Mouse (Mus musculus) spleen, adult 2 months (tissue): ENCODE measurements around the gene Dolpp1. TPM values are rescaled to one million over a fixed set of nuclear protein-coding genes. Genes with fewer than 3 reads are reported as not detected.
A peak's percentile ranks its signal among the peaks of the same experiment; 100 is the strongest.

Experiments
- DNase-seq, 2 experiments: peaks; one replicate each; pipeline versions ENCODE4 v3.0.0 to v3.0.0-alpha.2; 2012 to 2021; ENCODE audit warnings: low spot score in 2 of 2, low read depth in 1 of 2
- H3K27ac ChIP-seq: fragments of 200-500 bp; 2 replicates; pipeline ENCODE4 v1.5.1; 2012; ENCODE audit warnings: low read length, inconsistent platforms; ENCODE audit not compliant: insufficient read depth
- H3K27me3 ChIP-seq: fragments of 200-500 bp; 2 replicates; pipeline ENCODE4 v1.6.1; 2012; ENCODE audit warnings: mild to moderate bottlenecking, moderate library complexity, low read length, inconsistent platforms; ENCODE audit not compliant: control insufficient read depth, insufficient read depth
- H3K36me3 ChIP-seq: fragments of 200-500 bp; 2 replicates; pipeline ENCODE4 v1.6.1; 2012; ENCODE audit warnings: mild to moderate bottlenecking, low read length, inconsistent platforms; ENCODE audit not compliant: control insufficient read depth, insufficient read depth
- H3K4me1 ChIP-seq: fragments of 200-500 bp; 2 replicates; pipeline ENCODE4 v1.6.1; 2011; ENCODE audit warnings: inconsistent platforms; ENCODE audit not compliant: control insufficient read depth, insufficient read depth, insufficient read length
- H3K4me3 ChIP-seq: fragments of 200-500 bp; 2 replicates; pipeline ENCODE4 v1.5.1; 2011; ENCODE audit warnings: mild to moderate bottlenecking, inconsistent platforms; ENCODE audit not compliant: insufficient read depth, insufficient read length; ENCODE audit errors: extremely low read depth
- CTCF ChIP-seq: fragments of 200-500 bp; IDR thresholded peaks from 2 replicates; pipeline ENCODE4 v1.5.1; 2011; ENCODE audit warnings: mild to moderate bottlenecking, inconsistent platforms; ENCODE audit not compliant: insufficient read depth, insufficient read length, insufficient replicate concordance; ENCODE audit errors: extremely low read depth
- POLR2A ChIP-seq: fragments of 200-500 bp; IDR thresholded peaks from 2 replicates; pipeline ENCODE4 v1.6.1; 2011; ENCODE audit warnings: low read depth, low read length, inconsistent platforms
- whole genome bisulfite sequencing: fragments of 180-500 bp; shearing (Covaris S2); methylation state at CpG from one replicate; pipeline ENCODE4 v1.1.7; 2018; 5-methylcytosine and 5-hydroxymethylcytosine counted together
- polyA plus RNA-seq: library from polyadenylated mRNA; depleted of rRNA; stranded (reverse); fragments of >200 nt; gene quantifications from 2 replicates; pipeline ENCODE4 v1.2.3, GENCODE M21; 2012

Dolpp1 gene
- polyA plus RNA-seq, 1 experiment, result 31.9 TPM

DNA sequence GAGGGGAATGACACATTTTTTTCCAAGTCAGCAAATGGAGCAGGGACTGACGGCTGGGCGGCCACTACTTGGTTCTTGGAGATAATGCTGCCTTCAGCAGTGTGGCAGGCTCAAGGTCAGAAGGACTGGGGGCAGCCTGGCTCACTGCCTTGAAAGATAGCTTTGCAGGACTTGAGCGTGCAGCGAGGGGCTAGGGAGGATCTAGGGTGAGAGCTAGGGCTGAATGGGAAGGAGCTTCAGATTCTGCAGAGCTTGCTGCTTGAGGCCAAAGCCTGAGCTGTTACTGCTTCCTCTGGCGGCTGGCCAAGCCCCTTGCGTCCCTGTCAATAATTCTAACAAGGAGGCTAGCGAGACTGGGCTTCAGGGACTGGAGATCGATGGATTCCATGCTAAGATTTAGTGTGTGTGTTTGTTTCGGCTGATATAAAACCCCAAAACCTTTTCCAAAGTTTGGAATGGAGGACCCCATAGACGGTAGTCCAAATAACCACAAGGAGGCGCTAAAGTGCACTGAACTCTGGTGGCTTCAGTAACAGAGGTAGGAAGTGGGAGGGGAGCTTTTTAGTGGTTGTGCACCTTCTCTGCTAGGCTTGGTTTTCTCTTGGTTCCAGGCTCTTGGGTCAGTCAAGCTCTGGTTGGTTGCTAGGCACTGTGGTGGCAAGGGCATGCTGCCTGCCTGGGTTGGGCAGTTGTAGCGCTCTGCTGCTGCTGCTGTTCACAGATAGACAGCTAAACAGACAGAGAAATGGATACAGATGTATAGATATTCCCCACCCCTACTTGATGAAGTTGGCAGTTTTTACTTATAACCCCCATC, 48.9 kb downstream of the Dolpp1 start:
- Histone ChIP-seq H3K4me3 (peak overlapping the region; percentile 40; the same call in 1 of the 2 replicates), H3K27ac (peak overlapping the region; percentile 99), H3K36me3 (peaks cover 19% of the 10 kb centered on the region), H3K4me1 (peaks cover 15% of the 10 kb centered on the region), H3K27me3 (no peaks in the 10 kb centered on the region)
- 25% methylated on average over 12 of the region's 12 CpGs for WGBS
- peak; percentile 62 to 82 for DNase-seq
- TF ChIP-seq CTCF, result peak; percentile 61; the same call in 1 of the 2 replicates
- no peak; the same call in 1 of the 2 replicates for TF ChIP-seq POLR2A

DNA sequence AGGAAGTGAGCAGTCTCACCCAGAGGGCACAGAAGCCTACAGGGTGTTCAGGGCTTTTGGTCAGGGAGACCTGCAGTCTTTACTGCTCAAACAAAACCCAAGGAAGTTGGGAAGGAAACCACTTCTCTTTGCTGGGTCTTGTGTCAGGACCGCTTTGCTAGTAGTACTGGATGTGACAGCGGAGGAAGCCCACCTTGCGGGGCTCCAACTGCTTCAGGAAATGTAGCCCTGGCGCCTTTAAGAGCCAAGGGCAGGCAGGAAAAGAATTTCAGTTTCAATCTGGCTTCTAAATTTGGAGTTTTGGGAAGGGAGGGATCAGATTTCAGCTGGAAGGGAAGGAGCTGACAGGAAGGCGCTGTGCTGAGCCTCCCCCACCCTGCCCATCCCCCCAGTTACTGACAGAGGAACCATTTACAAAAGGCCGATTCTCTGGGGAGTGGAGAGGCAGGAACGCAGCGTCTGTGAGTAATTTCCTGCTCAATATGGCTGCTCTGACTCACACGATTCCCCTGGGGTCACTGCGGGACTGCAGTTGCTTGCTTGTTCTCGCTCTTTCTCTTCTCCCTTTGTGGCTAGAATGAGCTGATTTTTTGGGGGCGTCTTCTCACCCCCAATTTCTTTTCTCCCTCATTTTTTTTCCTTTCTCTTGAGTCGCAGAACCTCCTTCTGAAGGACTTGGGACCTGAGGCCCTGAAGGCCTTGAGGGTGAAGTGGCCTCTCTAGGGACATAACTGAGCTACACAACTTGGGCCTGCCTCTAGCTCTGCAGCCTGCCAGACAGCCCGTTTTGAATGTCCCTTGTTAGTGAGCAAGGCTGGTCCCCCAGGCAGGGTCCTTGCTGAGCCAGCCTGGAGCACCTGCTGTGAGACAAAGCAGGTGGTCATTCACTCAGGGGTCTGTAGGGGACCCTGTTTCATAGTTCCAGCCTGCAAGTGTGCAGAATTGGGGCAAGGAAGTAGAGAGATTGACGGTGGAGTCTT, 49.8 kb downstream of the Dolpp1 start:
- DNase-seq, result peak; percentile 81 to 91
- H3K36me3 ChIP-seq, result peaks cover 21% of the 10 kb centered on the region
- H3K4me1 ChIP-seq, result peaks cover 19% of the 10 kb centered on the region
- peak overlapping the region; percentile 99 for H3K27ac ChIP-seq
- WGBS, result 13% methylated on average over 15 of the region's 15 CpGs
- H3K4me3 ChIP-seq, result peak overlapping the region; percentile 40; the same call in 1 of the 2 replicates
- H3K27me3 ChIP-seq, result no peaks in the 10 kb centered on the region
- peak; percentile 40; the same call in 1 of the 2 replicates for TF ChIP-seq POLR2A
- TF ChIP-seq CTCF, result no peak

DNA sequence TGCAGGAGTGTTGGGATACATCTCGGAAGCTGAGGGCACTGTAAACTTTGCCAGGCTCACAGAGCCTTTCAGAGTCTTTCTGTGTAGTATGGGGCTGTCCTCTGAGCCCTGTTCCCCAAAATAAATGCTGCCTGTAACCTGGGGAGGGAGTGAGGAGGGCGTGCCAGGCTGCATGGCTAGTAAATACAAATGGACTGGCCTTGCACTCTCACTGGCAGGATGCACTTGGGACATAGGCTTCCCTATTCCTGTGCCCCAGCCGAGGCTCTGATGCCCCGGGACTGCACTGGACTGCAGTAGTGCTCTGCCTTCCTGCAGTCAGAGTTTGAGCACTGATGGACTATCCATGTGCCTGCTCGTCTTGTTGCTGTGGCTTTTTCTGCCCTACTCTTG, 50.4 kb downstream of the Dolpp1 start:
- H3K4me3 ChIP-seq, result peak overlapping the region; percentile 22; the same call in 1 of the 2 replicates
- H3K4me1 ChIP-seq, result peaks cover 25% of the 10 kb centered on the region
- H3K27me3 ChIP-seq, result no peaks in the 10 kb centered on the region
- 54% methylated on average over 5 of the region's 5 CpGs for WGBS
- peaks cover 21% of the 10 kb centered on the region for H3K36me3 ChIP-seq
- H3K27ac ChIP-seq, result peak overlapping the region; percentile 99
- TF ChIP-seq POLR2A (no peak), CTCF (no peak)
- no peak for DNase-seq

DNA sequence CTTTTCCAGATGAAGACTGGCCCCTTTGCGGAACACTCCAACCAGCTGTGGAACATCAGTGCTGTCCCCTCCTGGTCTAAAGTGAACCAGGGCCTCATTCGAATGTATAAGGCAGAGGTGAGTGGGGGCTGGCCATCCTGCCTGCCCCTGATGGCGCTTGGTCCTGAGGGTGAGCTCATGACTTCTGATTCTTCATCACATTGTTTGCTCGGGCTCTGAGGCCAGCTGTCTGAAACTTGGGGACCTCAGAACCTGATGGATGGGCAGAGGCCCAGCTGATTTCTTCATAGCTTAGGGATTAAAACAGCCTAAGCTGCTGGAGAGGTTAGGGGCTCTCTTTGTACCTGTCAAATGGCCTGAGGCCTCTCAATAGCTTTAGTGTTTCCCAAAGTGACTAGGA, 51.2 kb downstream of the Dolpp1 start:
- H3K4me3 ChIP-seq, result no peak overlapping the region
- no peaks in the 10 kb centered on the region for H3K27me3 ChIP-seq
- H3K36me3 ChIP-seq, result peaks cover 16% of the 10 kb centered on the region
- no peak for DNase-seq
- peaks cover 25% of the 10 kb centered on the region for H3K4me1 ChIP-seq
- TF ChIP-seq CTCF, result no peak
- no peak for TF ChIP-seq POLR2A
- 87% methylated on average over 4 of the region's 4 CpGs for WGBS
- H3K27ac ChIP-seq, result peak overlapping the region; percentile 99; the same call in 1 of the 2 replicates

- Histone ChIP-seq H3K36me3 (peaks cover 13% of the 10 kb centered on the region), H3K4me1 (peaks cover 25% of the 10 kb centered on the region), H3K27me3 (no peaks in the 10 kb centered on the region), H3K4me3 (no peak overlapping the region), H3K27ac (no peak overlapping the region)
- no peak for DNase-seq
- TF ChIP-seq POLR2A, result no peak
- TF ChIP-seq CTCF, result no peak
- WGBS, result 93% methylated on average over 5 of the region's 5 CpGs
Observed at GRCm38 (mm10) chr2:30444006-30444405, 52.0 kb downstream of the Dolpp1 start.

- Histone ChIP-seq H3K27ac (no peak overlapping the region), H3K4me3 (no peak overlapping the region), H3K4me1 (peaks cover 25% of the 10 kb centered on the region), H3K27me3 (no peaks in the 10 kb centered on the region), H3K36me3 (peaks cover 12% of the 10 kb centered on the region)
- DNase-seq, result no peak
- no peak for TF ChIP-seq CTCF
- TF ChIP-seq POLR2A, result no peak
Observed at GRCm38 (mm10) chr2:30444450-30444849, 52.4 kb downstream of the Dolpp1 start.
